Mouse (Mus musculus) gastrocnemius, postnatal 10 days (tissue): ENCODE measurements around the gene Hsd11b2. TPM values are rescaled to one million over a fixed set of nuclear protein-coding genes. Genes with fewer than 3 reads are reported as not detected.

ENCODE experiments used
- DNase-seq: peaks from one replicate; pipeline ENCODE4 v3.0.0; 2021; ENCODE audit warnings: mixed read lengths
- total RNA-seq, 2 experiments: library from RNA; stranded (reverse); gene quantifications; 2 replicates each; pipeline ENCODE4 v1.2.3; 2021

The Hsd11b2 gene
- total RNA-seq, 2 experiments from 2014 or later = 4.4 to 4.5 TPM

GRCm38 (mm10) chr8:105484030-105484368, 34.6 kb upstream of the Hsd11b2 start:
- no peak for DNase-seq

- DNase-seq = peak; percentile 78
Observed at GRCm38 (mm10) chr8:105484392-105484791, 34.2 kb upstream of the Hsd11b2 start.

- DNase-seq = no peak
Observed at GRCm38 (mm10) chr8:105488082-105488481, 30.5 kb upstream of the Hsd11b2 start.

DNA sequence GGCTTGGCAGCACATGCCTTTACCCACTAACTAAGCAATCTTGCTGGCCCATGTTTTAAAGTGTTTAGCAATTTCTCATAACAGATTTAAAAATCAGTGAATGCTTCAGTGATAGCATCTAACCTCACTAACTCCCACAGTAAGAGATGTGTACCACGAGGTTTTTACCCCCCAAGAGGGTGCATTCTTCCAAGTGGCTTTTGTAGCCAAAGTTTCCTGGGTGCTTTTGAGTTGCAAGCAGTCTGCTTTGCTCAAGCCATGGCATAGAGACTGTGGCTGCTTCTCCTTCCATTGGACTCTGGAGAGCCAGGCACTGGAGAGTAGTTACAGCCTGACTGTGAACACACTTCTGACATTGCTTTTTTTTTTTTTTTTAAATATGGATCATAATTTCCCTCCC, 29.3 kb upstream of the Hsd11b2 start:
- DNase-seq = no peak

DNA sequence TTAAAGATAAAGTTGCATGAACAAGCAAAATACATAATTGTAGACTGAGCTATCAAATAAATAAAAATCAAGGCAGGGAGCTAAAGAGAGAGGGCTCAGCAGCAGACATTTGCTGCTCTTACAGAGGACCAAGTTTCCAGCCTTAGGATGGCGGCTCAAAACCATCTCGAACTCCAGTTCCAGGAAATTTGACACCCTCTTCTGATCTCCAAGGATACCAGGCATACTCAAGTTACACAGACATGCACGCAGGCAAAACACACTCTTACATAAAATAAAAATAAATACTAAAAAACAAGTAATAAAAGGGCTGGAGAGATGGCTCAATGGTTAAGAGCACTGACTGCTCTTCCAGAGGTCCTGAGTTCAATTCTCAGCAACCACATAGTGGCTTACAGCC, 25.1 kb upstream of the Hsd11b2 start:
- no peak for DNase-seq

DNA sequence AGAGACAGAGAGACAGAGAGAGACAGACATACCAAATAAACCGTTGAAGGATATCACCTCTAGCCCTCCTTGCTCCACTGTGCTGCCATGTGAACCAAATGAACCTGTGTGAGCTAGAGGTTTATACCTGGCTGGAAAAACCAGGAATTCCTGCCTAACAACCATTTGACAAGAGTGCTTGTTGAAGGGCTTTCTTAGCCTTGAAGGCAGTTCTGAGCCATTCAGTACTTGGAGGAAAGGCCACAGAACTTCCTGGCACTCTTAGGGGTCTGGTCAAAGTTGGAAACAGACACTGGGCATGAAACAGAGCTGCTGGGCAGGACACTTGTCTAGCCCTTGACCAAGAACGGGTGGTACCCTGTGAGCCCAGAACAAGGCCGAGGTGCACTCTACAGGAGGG, 24.0 kb upstream of the Hsd11b2 start:
- no peak for DNase-seq

DNA sequence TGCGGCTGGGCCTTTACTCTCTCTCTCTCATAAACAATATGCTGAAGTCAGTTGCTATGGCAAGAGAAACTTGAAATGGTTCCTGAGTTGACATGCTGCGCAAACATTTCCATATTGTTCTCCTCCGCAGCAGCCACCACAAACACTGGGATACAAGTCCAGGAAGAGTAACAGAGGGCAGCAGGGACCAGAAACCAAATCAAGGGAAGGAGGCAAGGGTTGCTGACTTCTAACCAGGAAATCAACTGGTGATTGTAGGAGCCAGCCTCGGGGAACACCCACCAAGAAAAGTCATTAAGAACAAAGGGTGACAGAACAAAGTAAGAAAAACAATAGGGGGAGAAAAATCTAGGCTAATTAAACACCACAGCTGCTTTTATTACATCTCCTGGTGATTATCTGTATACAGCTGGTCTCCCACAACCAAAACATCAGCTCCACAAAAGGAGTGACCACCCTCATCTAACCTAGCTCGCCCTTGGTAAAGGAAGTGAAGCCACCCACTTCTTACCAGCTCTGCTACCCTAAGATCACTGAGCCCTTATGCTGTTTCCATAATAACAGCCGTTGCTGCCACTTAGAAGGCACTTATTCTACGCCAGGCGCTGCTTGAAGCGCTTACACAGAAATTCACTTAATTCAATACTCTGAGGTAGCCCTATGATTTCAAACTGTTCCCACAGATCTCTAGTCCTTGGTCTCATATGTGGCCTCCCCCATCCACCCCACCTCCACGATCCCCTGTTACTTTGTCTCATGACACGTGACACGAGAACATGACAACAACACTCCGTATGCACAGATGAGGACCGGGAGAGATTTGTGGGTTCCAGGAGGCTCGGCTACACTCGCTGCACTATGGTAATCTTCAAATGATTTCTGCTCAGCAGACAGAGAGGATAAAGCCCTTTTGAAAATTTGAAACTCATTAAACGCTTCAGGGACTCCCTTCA, 22.9 kb upstream of the Hsd11b2 start:
- DNase-seq = no peak

DNA sequence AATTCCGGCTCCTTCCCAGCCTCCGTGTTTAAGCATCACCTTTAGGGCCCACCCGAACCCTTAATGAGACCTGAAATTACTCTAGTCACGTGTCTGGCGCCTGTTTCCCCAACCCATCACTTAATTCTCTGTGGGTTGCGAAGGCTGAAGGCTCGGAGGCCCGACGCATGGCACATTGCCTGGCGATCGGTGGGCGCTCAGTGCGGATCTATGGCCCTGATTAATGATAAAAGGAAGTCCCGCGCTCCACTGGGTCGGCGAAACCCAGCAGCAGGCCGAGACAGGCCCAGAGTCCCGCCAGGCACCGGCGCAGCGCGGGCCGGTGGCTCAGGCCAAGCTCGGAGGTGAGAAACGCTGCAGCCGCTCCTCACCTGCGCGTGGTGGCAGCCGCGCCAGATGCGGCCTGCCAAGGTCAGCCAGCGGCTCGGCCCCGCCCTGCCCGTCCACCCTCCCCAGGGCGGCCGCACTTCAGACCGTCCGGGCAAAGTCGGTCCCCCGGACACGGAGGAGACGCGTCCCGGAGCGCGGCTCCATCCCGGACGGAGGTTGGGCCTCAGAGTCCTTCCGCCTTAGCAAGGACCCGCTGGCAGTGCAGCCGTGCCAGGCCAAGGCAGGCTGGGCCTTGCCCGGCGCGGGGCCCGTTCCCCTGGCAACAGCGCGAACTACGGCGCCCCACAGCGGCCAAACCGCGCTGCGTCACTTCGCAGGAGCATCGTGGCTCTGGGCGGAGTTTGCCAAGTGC, 21.9 kb upstream of the Hsd11b2 start, which contains the start of gene Zdhhc1:
Gene Zdhhc1 (minus strand): TSS at position 464 of the 742 bp plus-strand sequence.
- peak; percentile 94 for DNase-seq

- DNase-seq = no peak
Observed at GRCm38 (mm10) chr8:105499787-105500186, 18.8 kb upstream of the Hsd11b2 start.

GRCm38 (mm10) chr8:105504617-105505016, 13.9 kb upstream of the Hsd11b2 start:
- no peak for DNase-seq

DNA sequence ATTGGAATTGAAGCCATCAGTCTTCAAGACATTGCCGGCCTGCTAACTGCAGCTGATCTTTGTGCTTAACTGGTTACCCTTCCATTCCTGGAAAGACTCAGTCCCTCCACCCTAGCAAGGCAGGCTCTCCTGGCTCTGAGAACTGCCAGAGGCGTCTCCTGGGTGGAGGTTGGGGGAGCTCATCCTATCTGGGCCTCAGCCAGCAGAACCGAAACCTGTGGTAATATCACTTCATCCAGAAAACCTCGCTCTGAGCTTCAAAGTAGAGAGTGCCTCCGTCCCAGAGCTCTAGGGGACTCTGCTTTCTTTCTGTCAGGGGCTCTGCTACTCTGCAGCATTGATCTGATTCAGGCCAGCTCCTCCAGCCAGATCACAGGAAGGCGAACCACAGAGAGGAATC, 11.6 kb upstream of the Hsd11b2 start:
- DNase-seq = no peak

GRCm38 (mm10) chr8:105508758-105509157, 9.8 kb upstream of the Hsd11b2 start:
- DNase-seq = no peak

GRCm38 (mm10) chr8:105509997-105510735, 8.4 kb upstream of the Hsd11b2 start:
- DNase-seq = no peak

- no peak for DNase-seq
Observed at GRCm38 (mm10) chr8:105514194-105514593, 4.4 kb upstream of the Hsd11b2 start.

- DNase-seq = peak; percentile 52
Observed at GRCm38 (mm10) chr8:105514656-105515055, 3.9 kb upstream of the Hsd11b2 start.

GRCm38 (mm10) chr8:105516018-105516645, 2.4 kb upstream of the Hsd11b2 start:
- DNase-seq = peak; percentile 76

GRCm38 (mm10) chr8:105517346-105517745, 1.2 kb upstream of the Hsd11b2 start:
- DNase-seq = no peak

- no peak for DNase-seq
Observed at GRCm38 (mm10) chr8:105519591-105519990, 1.0 kb downstream of the Hsd11b2 start.

GRCm38 (mm10) chr8:105520521-105520920, 2.0 kb downstream of the Hsd11b2 start:
- no peak for DNase-seq

DNA sequence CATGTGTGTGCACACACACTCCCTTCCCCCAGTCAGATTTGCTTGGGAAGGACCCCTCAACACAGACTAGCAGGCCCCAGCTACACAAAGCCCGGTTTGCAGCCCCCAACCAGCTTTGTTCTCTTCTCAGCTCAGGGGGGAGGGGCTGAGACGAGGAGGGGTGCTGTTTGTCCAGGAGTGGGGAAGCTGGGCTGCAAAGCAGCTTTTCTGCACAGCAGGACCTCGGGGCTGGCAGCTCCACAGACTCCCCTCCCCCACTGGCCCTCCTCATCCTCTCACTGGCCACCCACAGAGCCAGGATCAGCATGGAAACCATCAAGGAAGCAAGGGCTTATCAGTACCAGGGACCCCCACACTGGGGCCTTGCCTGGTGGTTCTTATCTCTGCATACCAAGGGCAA, 2.5 kb downstream of the Hsd11b2 start:
- DNase-seq = no peak

- no peak for DNase-seq
Observed at GRCm38 (mm10) chr8:105521995-105522769, 3.6 kb downstream of the Hsd11b2 start.
